Mouse (Mus musculus) spleen, adult 12 weeks (tissue): ENCODE measurements around the gene Sema4a.

Experiments
- DNase-seq: peaks from one replicate; pipeline ENCODE4 v3.0.0; 2022; ENCODE audit warnings: low spot score

Sema4a gene

DNA sequence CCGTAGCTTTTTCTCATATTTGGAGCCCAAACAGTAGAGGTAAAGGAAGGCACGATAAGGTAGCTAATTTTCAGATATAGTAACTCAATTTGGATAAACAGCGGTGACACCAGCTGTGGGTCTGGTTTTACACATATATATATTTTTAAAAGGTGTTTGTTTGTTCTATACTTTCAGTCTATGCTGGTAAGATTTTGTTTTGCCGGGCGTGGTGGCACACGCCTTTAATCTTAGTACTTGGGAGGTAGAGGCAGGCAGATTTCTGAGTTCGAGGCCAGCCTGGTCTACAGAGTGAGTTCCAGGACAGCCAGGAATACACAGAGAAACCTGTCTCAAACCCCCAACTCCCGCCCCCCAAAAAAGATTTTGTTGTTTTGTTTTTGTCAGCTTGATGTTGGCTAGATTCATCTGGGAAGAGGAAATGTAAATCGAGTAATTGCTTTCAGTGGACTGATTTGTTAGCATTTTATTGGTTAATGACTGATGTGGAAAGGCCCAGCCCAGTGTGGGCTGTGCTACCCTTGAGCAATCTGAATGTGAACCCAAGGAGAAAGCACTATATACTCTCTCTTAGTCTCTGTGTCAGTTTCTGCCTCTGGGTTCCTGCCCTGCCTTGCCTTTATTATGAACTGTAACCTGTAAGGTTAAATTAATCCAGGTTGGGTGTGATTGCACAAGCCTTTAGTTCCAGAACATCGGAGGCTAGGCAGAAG, 35.1 kb downstream of the Sema4a start:
- no peak for DNase-seq

DNA sequence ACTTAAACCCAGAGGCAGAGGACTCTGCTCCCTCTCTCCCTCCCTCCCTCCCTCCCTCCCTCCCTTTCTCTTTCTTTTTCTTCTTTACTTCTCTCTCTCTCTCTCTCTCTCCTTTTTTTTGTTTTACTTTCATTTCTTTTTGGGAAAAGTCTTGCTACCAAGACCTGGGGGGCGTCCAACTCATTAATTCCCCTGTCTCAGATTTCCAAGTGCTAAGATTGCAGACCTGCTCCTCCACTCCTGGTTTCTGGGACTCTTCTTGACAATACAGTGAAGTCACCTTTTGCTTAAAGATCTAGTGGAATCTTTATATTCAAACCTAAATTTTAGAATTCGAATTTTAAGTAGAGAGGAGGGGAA, 35.7 kb downstream of the Sema4a start:
- DNase-seq, result no peak

DNA sequence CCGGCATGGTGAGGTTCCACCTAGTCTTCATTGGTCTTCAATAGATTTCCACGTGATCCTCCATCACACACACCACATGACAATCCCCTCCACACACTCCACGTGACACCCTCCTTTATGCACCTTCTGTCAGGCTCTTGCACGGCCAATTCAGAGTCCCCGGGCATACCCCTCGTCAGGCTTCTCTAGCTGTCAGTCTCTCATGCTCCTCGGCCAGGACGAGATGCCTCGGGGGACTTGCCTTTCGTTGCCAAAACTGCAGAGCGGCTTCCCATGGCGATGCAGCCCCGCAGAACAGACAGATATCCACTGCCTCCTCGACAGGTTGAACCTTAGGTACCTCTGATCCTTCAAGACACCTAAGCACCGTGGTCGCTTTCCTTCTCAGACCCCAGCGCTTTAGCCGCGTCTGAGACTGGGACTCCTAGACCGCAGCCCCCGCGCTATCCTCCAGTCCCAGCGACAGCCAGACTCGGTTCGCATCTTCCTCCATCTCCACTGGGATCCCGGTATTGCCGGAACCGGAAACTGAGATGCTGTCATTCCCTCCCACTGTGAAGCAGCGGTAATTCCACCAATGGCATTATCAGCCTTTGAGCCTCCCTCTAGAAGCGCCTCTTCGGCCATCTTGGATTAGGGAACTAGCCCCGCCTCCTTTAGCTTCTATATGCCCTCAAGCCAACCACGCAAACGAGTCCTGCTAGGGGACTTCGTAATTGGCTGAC, 36.2 kb downstream of the Sema4a start, which contains the start of gene Slc25a44:
Gene Slc25a44 (minus strand): TSS at position 535 of the 725 bp plus-strand sequence.
- peak; percentile 91 for DNase-seq

DNA sequence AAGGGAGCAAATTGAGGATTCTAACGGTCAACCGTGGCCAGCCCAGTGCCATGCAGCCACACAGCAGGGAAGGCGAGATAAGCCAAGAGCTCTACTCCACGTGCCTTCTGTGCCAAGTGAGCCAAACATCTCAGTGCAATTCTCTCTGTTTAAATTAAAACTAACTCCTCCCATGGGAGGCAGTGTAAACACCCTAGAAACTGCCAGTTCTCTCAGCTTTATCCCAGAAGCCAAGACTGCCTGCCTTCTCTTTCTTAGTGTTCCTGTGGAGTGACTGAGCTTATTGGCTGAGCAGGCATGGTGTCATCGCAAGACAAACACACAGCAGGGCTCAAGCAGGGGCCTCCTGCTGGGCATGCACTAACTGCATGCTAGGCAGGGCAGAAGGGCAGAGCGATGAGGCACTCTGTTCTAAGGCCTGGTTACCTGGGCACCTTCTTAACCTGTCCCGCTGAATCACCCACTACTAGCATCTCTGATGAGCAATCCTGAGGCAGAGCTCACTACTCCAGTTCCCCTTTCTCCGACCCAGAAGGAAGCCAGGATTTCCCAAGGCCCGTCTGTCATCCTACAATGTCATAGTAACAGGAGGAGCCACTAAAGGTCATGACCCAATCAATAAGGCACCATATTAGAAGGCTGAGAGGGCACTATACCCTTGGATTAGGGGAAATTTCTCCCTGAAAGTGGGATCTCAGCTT, 38.8 kb downstream of the Sema4a start:
- no peak for DNase-seq

DNA sequence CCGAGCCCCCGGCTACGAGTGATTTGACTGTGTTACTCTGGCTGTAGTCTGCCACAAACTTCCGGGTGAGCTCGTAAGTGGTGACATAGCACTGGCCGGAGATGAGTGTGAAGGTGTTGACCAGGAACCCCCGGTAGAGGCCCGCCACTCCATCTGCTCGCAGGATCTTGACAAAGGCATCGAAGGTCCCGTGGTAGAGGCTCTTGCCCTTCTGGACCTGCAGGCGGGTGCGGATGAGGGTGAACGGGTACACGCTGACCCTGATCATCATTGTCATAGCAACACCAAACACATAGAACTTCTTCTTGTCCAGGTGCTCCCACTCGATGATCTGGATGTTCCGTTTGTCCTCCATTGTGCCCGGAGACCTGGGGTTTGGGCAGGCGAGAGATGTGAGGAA, 40.2 kb downstream of the Sema4a start:
- no peak for DNase-seq

DNA sequence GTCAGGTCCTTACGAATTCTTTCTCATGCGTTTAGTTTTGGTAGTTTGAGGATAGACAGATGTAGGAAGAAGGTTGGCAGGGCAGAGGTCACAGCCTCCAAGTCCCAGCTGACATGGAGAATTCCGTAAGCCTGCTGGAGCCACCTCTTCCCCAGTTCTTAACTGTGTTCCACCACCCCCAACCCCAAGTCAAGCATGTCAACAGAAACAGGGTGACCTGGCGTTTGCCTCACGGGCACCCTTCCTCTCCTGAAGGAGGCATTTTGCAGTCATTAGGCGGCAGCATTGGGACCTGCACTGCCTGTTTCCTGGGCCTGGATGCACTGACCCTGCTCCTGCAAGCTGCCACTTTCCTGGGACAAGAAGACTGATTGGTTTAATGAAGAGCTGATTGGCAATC, 43.0 kb downstream of the Sema4a start:
- DNase-seq, result no peak

DNA sequence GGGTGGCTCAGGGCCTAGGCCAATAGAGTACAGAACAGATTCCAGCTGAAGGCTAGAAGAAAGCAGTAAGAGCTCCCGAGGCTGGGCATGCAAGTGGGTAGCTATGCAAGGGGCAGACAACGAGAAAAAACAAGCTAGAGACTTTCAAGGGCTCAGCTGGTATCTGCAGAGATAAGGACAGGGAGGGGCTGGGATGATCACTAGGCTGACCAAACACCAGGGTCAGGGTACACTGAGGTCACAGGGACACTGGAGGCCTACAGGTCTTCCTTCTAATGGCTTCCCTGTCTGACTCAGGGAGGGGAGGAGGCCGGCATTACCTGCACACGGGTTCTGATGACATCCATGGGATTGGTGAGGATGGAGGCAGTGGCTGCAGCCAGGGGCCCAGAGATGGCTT, 45.3 kb downstream of the Sema4a start:
- DNase-seq, result no peak

DNA sequence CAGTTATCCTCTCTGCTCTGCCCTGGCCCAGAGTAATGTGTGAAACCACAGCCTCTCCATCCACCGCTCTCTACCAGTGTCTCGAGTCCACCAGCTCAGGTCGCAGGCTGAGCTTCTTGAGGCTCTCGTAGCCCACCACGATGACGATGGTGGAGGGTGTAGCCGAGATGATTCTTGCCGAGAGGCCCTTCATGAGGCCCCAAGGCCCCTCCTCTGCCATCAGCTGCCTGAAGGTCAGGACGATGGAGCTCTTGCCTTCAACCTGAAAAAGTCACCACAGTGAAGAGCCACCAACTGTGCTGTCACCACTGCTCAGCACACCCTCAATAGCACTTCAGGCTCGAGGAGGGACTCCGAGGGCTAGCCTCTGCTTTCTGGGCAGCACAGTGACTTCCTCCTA, 48.3 kb downstream of the Sema4a start:
- no peak for DNase-seq

DNA sequence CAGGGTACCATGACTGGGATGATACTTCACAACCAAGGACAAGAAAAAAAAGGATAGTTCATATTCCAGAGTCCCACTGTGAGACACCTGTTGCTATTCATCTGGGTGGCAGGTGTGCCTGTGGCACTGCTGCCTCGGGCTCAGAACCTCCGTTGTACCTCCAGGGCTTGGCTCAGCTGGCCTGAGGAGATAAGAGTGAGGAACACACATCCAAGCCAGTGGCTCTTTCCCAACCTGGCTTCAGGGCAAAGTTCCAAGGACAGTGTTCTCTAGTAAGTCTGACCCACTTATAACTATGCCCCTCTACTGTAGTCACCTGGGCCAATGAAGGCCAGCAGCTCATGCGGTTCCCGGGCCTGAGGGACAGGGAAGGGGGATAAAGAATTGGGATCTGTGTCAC, 49.3 kb downstream of the Sema4a start:
- DNase-seq, result peak; percentile 55

DNA sequence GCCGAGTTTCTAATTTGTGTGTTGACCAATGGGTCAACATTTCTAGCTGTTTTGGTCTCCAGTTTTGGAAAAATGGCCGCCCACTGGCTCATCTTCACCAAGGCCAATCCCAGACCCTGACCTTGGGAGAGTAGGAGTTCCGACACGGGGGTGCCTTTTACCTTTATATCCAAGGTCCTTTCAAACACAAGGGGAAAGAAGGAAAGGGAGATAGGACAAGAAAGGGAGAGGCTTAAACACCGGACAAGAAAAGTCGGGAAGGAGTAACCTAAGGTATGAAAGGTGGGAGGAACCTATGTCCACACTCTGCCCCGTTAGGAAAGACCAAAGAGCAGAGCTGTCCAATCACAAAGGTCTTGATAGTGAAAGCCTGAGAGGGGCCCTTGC, 50.3 kb downstream of the Sema4a start:
- no peak for DNase-seq

DNA sequence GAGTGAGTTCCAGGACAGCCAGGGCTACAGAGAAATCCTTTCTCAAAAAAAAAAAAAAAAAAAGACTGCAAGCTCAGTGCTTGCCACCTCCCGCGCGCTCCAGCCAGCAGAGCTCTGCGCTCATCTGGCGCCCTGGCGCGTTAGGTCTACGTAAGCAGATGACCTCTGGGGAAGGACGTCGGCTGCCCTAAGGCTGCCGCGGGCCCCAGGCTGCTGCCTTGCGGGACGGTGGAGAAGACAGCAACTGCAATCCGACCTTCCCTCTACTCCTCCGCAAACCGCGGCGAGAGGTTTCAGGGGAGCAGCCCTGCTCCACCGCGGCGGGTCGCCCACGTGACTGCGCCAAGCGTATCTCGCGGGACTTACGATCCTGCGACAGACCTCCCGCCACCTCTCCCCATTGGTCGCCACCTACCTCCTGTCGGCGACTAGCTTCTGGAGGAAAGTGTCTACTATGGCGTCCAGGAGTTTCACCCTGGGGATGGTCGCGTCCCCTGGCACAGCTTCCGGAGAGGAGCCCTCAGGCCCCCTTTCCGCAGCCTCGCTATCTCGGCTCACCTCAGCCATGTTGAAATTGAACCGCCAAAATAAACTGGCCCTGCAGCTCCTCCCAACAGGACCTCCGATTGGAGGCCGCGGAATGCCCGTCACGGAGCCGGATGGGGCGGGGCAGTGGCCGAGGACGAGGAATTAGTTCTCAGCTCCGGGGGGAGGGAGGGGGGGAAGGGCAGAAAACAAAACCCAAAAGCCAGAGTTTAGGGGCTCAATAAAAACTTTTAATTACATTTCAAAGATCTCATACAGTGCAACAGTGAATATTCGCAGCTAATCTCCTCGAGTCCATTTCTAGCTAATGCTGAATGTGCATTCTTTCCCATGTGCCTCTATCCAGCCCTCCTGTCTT, 51.0 kb downstream of the Sema4a start, which contains the start of gene Pmf1:
Gene Pmf1 (minus strand): TSS at position 591 of the 904 bp plus-strand sequence.
- peak; percentile 89 for DNase-seq

DNA sequence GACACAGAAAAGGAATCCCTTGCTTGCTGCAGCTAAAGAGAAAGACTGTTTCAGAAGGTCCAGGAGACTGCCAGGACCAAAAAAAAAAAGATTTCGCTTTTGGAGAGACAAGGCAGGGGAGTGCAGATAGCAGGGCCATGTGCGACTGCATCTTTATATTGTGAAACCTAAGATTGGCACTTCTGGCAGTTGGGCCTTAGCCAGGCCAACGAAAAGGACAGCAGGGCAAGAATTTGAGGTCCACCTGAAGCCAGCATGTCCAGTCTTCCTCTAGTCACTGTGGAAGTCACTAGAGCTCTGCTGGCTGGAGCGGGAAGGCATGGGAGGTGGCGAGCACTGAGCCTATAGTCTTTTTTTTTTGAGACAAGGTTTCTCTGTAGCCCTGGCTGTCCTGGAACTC, 52.0 kb downstream of the Sema4a start:
- no peak for DNase-seq

DNA sequence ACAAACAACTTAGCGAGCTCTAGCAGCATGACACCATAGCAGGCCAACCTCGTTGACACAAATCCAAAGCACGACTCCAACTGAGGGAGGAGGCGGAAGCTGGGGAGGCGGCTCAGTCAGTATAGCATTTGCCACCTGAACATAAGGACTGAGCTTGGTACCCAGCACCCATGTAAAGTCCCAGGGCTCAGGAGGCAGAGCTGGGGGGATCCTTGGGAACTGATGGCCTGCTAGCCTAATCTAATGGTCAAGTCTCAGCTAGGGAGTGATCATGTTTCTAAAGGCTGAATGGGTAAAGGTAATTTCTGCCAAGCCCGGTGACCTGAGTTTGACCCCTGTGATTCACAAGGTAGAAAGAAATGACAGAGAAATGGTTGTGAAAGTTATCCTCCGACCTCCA, 53.5 kb downstream of the Sema4a start:
- DNase-seq, result no peak

DNA sequence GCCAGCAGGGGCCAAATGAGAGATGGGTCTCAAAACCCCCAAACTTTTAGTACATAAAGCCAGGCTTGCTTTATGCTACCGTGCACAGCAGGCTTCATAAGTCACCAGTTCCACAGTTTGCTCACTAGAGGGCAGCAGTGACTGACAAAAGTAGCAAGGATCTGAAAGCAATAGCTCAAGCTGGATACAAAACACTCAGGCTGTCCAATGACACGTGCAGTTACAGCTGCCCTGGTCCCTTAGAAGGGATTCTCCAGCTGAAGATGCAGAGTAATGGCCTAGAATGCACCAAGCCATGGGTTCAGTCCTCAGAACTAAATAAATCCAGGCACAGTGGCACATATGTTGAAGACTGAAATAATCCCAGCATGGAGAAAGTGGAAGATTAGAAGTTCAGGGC, 53.9 kb downstream of the Sema4a start:
- peak; percentile 58 for DNase-seq

DNA sequence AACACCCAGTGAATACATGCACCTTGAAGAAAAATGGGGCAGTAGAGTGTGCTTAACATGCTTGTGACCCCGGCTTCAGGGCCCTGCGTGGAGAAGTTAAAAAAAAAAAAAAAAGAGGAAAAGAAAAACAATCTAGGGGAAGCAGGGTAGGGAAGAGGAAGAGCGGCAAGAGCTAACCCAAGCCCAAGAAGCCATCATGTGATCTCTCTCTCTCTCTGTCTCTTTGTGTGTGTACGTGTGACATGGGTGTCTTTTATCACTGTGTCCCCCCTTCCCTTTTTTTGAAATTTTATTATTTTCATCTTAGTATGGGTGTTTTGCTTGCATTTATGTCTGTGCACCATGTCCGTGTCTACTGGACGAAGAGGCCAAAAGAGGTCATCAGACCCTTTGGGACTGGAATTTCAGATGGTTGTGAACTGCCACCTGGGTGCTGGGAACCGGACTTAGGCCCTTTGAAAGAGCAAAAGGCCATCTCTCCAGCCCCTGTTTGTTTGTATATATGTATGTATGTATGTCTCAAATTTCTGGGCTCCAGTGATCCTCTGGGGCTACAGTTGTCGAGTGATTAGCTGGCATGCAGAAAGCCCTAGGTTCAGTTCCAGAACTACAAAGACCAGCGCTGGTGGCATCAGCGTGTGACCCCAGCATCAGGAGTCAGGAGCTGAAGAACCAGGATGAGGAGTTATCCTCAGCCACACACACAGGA, 57.3 kb downstream of the Sema4a start:
- DNase-seq, result no peak

DNA sequence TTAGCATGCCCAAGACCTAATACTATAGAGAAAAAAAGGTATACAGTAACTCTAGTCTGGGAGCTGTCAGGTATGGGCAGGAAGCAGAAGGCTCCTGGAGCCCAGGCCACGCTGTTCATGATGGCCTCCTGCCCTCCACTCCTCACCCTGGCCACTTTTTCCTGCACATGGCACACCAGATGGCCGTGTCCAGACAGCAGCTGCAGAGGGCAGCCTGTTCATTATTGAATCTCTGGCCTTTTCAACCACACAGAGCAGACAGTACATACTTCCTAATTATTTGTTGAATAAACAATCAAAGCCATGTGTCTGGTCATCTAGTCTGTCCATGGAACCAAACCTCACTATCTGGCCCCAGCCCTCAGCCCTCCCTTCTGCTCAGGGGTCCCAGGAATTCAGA, 62.3 kb downstream of the Sema4a start:
- no peak for DNase-seq

DNA sequence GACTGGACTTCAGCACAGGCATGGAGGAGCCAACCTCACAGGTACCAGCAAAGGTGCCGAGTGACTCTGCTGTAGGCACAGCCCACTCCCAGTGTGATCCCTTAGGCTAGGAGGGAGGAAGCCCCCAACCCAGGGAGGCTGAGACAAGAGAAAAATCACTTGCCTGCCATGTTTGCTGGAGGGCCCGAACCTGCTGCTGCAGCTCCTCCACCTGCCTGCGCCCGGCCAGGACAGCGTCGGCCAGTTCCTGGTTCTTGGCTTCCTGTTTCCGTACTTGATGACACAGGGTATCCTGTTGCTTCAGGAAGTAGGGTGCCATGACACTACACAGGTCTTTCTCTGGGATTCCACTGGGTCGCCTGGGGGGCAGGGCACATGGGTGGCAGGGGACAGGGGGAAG, 65.2 kb downstream of the Sema4a start:
- DNase-seq, result no peak

DNA sequence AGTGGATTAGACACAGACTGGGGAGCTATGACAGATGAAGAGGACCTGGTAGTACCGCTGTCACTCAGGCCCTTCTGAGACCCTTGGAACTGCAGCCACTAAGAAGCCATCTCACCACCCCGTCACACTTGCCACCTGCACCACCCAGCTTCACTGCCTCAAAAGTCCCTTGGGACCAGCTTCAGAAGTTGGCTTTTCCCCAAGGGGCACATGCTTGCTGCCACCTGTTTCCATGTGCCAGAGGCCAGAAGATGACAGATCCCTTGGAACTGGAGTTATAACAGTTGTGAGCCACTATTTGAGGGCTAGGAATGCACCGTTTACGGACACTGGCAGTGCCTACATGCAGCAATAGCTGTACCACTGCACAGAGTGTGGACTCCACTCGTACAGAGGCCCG, 65.7 kb downstream of the Sema4a start:
- peak; percentile 26 for DNase-seq

DNA sequence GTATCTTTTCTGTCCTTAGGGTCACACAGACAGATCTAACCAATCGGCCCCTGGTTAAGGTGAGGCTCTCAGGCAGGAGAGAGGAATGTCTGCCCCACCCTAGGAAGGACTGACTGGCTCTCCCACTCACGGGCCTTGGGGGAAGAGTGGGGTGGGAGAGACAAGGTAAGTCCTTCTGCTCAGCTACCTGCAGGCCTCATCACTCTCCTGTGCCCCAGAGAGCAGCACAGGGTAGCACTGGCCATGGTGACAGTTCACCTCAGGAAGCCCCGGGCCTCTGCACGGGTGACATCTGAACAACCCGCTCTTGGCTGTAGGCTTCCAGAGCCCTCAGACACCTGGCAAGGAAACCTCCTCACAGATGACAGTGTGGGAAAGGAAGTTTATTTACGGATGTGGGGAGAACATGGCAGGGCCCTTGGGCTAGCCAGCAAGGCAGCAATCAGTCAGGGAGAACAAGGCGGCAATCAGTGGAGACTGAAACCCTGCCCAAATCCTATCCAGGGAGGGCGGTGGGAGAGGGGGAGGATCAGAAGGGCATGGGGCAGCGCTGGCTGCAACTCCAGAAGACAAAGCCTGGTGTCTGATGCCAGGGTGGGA, 67.1 kb downstream of the Sema4a start:
- no peak for DNase-seq
